Mouse (Mus musculus) lung, postnatal 0 days (tissue): ENCODE measurements around the gene Dtx1. TPM values are rescaled to one million over a fixed set of nuclear protein-coding genes. Genes with fewer than 3 reads are reported as not detected.

Experiments
- ATAC-seq: fragments of 200-750 bp; cut with Nextera tagmentation; 2 replicates; pipeline ENCODE4 v1.8.0; 2017; ENCODE audit warnings: moderate library complexity
- DNase-seq: peaks from one replicate; pipeline ENCODE4 v3.0.0-alpha.2; 2016; ENCODE audit warnings: low spot score
- H3K27ac ChIP-seq: fragments of 300-500 bp; sonication (generic); 2 replicates; pipeline ENCODE4 v1.5.1; 2014; ENCODE audit warnings: antibody characterized with exemption, mild to moderate bottlenecking, low read length, mixed read lengths
- H3K27me3 ChIP-seq: fragments of 300-500 bp; sonication (generic); replicated peaks from 2 replicates; pipeline ENCODE4 v1.6.1; 2014; ENCODE audit warnings: low read length, mixed read lengths; ENCODE audit not compliant: insufficient read depth
- H3K36me3 ChIP-seq: fragments of 300-500 bp; sonication (generic); 2 replicates; pipeline ENCODE4 v1.6.1; 2014; ENCODE audit warnings: low read length, mixed read lengths; ENCODE audit not compliant: insufficient read depth
- H3K4me1 ChIP-seq: fragments of 300-500 bp; sonication (generic); 2 replicates; pipeline ENCODE4 v1.6.1; 2014; ENCODE audit warnings: antibody characterized with exemption, low read depth, low read length, mixed read lengths; ENCODE audit not compliant: insufficient read depth
- H3K4me2 ChIP-seq: fragments of 300-500 bp; sonication (generic); replicated peaks from 2 replicates; pipeline ENCODE4 v1.6.1; 2014; ENCODE audit warnings: low read depth, mild to moderate bottlenecking, low read length, moderate library complexity, mixed read lengths
- H3K4me3 ChIP-seq: fragments of 300-500 bp; sonication (generic); 2 replicates; pipeline ENCODE4 v1.5.1; 2014; ENCODE audit warnings: low read depth, low read length
- H3K9ac ChIP-seq: fragments of 300-500 bp; sonication (generic); replicated peaks from 2 replicates; pipeline ENCODE4 v1.6.1; 2014; ENCODE audit warnings: low read depth, mild to moderate bottlenecking
- H3K9me3 ChIP-seq: fragments of 300-500 bp; sonication (generic); 2 replicates; pipeline ENCODE4 v1.6.1; 2016; ENCODE audit warnings: low read length, mixed read lengths
- CTCF ChIP-seq: IDR thresholded peaks from 2 replicates; pipeline ENCODE4 v1.5.1; 2016; ENCODE audit warnings: antibody characterized with exemption, mild to moderate bottlenecking
- EP300 ChIP-seq: IDR thresholded peaks from 2 replicates; pipeline ENCODE4 v1.6.1; 2016; ENCODE audit warnings: antibody characterized with exemption, mild to moderate bottlenecking, control low read depth
- WGBS: fragments of 180-500 bp; shearing (Covaris S2); extraction: QIAGEN DNeasy Blood & Tissue Kit; methylation state at CpG from one replicate; pipeline ENCODE4 v1.1.7; 2014; 5-methylcytosine and 5-hydroxymethylcytosine counted together
- polyA plus RNA-seq: library from polyadenylated mRNA; unstranded; fragments of >200 nt; fragmentation: Nextera tagmentation; extraction: Ambion mirVana; gene quantifications from 2 replicates; pipeline ENCODE4 v1.2.1, GENCODE M21; 2015

The Dtx1 gene
- polyA plus RNA-seq, 1 experiment from 2014 or later: 0.48 TPM

- H3K4me1 ChIP-seq: no peaks in the 10 kb centered on the region
- H3K4me2 ChIP-seq: no peak overlapping the region
- no peak overlapping the region for H3K4me3 ChIP-seq
- TF ChIP-seq CTCF: no peak
- TF ChIP-seq EP300: no peak
- no peak overlapping the region for H3K9ac ChIP-seq
- no peaks in the 10 kb centered on the region for H3K36me3 ChIP-seq
- H3K27ac ChIP-seq: no peak overlapping the region
- H3K9me3 ChIP-seq: no peaks in the 10 kb centered on the region
- WGBS: 44% methylated on average over 5 of the region's 5 CpGs
- DNase-seq (no peak), ATAC-seq (no peak)
- H3K27me3 ChIP-seq: no peaks in the 10 kb centered on the region
These were observed 50.9 kb downstream of the Dtx1 start for GRCm38 (mm10) chr5:120660816-120661215.

- 58% methylated on average over 12 of the region's 12 CpGs for WGBS
- H3K27me3 ChIP-seq: 0 out of 2 replicates have a peak, but pooled peaks cover 1% of the 10 kb centered on the region
These were observed 55.4 kb downstream of the Dtx1 start for GRCm38 (mm10) chr5:120656281-120656751.

DNA sequence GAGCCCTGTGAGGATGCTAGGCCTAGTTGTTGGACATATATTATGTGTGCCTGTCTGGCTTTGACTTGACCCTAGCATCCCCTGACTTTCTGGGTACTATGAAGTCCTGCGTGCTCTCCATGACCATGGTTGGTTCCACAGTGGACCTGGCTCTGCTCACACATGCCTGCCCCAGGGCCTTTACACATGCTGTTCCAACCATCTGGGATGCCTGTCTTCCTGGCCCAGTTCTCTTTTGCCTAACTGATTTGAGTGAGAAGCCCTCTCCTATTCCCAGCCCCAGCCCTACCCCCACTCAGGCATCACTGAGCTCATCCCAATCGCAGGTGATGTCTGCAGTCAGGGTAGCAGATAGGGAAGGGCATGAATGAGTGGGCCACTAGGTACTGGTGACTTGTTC, 57.9 kb downstream of the Dtx1 start:
- Histone ChIP-seq H3K27ac (no peak overlapping the region), H3K27me3 (peaks cover 18% of the 10 kb centered on the region), H3K36me3 (no peaks in the 10 kb centered on the region), H3K9ac (no peak overlapping the region), H3K4me1 (no peaks in the 10 kb centered on the region), H3K4me3 (no peak overlapping the region), H3K9me3 (no peaks in the 10 kb centered on the region), H3K4me2 (no peak overlapping the region)
- TF ChIP-seq EP300 (no peak), CTCF (no peak)
- WGBS: 89% methylated on average over 2 of the region's 2 CpGs
- DNase-seq (no peak), ATAC-seq (no peak)

More at GRCm38 (mm10) chr5:120656281-120656751, 55.4 kb downstream of the Dtx1 start:
- Histone ChIP-seq H3K4me2 (no peak overlapping the region), H3K9ac (no peak overlapping the region), H3K27ac (no peak overlapping the region), H3K4me3 (no peak overlapping the region), H3K4me1 (no peaks in the 10 kb centered on the region), H3K36me3 (no peaks in the 10 kb centered on the region), H3K9me3 (no peaks in the 10 kb centered on the region)
- no peak for TF ChIP-seq EP300
- TF ChIP-seq CTCF: peak; percentile 20; the same call in 1 of the 2 replicates
- DNase-seq (peak; percentile 78), ATAC-seq (peak; percentile 78)

GRCm38 (mm10) chr5:120652915-120653701, 58.6 kb downstream of the Dtx1 start:
- TF ChIP-seq EP300 (no peak), CTCF (no peak)
- DNase-seq (no peak), ATAC-seq (no peak)
- Histone ChIP-seq H3K4me2 (no peak overlapping the region), H3K4me1 (peaks cover 6% of the 10 kb centered on the region), H3K4me3 (no peak overlapping the region), H3K9me3 (no peaks in the 10 kb centered on the region), H3K27me3 (peaks cover 25% of the 10 kb centered on the region), H3K36me3 (no peaks in the 10 kb centered on the region), H3K9ac (no peak overlapping the region), H3K27ac (no peak overlapping the region)
- WGBS: 80% methylated on average over 27 of the region's 28 CpGs

DNA sequence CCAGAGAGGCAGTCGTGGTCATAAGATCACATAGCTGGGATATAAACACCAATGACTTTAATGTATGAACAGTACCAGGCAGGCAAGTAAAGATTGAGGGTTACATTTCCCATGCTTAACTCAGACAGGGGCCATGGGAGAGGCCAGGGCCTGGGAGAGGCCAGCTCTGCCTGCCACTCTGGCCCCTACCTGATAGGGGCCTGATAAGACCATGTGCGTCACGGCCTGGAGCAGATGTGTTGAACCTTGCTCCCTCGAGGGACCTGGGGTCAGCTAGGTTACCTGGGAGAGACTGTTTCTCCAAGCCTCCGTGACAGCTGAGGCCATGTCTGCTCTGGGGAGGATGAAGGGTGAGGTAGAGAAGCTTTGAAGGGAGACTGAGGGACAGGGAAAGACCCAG, 60.5 kb downstream of the Dtx1 start:
- Histone ChIP-seq H3K36me3 (no peaks in the 10 kb centered on the region), H3K9me3 (no peaks in the 10 kb centered on the region), H3K4me2 (no peak overlapping the region), H3K4me3 (no peak overlapping the region), H3K4me1 (peaks cover 6% of the 10 kb centered on the region), H3K27ac (no peak overlapping the region), H3K9ac (no peak overlapping the region), H3K27me3 (peaks cover 36% of the 10 kb centered on the region)
- WGBS: 26% methylated on average over 5 of the region's 5 CpGs
- ATAC-seq (no peak), DNase-seq (no peak)
- no peak for TF ChIP-seq EP300
- no peak for TF ChIP-seq CTCF

DNA sequence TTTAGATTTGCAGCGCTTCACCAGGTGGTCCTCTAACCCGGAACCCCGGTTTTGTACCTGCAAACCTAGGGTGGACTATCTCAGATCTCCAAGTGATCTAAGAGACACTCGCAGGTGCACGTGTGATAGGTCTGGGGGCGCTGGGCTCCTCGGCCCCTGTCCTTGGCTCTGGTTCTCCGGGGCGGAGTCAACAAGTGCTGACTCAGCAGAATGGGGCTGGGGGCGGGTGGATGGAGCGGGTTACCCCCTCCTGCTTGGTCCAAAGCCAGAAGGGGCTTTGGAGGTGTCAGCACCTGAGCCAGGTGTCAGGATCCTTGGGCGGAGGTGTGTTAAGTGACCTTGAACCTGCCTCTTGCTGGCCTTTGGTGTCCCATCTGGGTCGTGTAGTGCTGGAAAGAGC, 61.8 kb downstream of the Dtx1 start:
- Histone ChIP-seq H3K9ac (no peak overlapping the region), H3K27ac (no peak overlapping the region), H3K36me3 (no peaks in the 10 kb centered on the region), H3K4me2 (no peak overlapping the region), H3K4me3 (no peak overlapping the region), H3K27me3 (peaks cover 36% of the 10 kb centered on the region), H3K4me1 (peaks cover 6% of the 10 kb centered on the region), H3K9me3 (no peaks in the 10 kb centered on the region)
- no peak for TF ChIP-seq CTCF
- no peak for TF ChIP-seq EP300
- WGBS: 22% methylated on average over 13 of the region's 13 CpGs
- no peak for DNase-seq
- ATAC-seq: no peak
